Mouse (Mus musculus) CH12.LX (cell line): ENCODE data around the gene Hcn4. TPM values are rescaled to one million over a fixed set of nuclear protein-coding genes. Genes with fewer than 3 reads are reported as not detected.

Experiments used
- DNase-seq: peaks from one replicate; pipeline ENCODE4 v3.0.0-alpha.2; 2013; ENCODE audit errors: extremely low read depth
- H3K27ac ChIP-seq: 2 replicates; pipeline ENCODE4 v1.5.1; 2012; ENCODE audit warnings: low read depth, mild to moderate bottlenecking, control low read depth, moderate library complexity; ENCODE audit not compliant: insufficient read depth
- H3K27me3 ChIP-seq: replicated peaks from 2 replicates; pipeline ENCODE3; 2012; ENCODE audit warnings: inconsistent platforms
- H3K36me3 ChIP-seq, 2 experiments: replicated peaks in 1 of 2; 2 replicates each; pipeline versions ENCODE3 to v1.6.1; 2012; ENCODE audit warnings: inconsistent platforms in 1 of 2, low read length in 1 of 2, mild to moderate bottlenecking in 1 of 2, mixed read lengths in 1 of 2, moderate library complexity in 1 of 2; ENCODE audit not compliant: control insufficient read depth in 1 of 2, insufficient read depth in 1 of 2
- H3K4me1 ChIP-seq, 2 experiments: 2 replicates each; pipeline ENCODE4 v1.6.1; 2012; ENCODE audit warnings: inconsistent platforms in 1 of 2, moderate library complexity in 1 of 2; ENCODE audit not compliant: insufficient read depth in 2 of 2, control insufficient read depth in 1 of 2
- H3K4me2 ChIP-seq: 2 replicates; pipeline ENCODE4 v1.6.1; 2012; ENCODE audit warnings: low read depth, mild to moderate bottlenecking, control low read depth; ENCODE audit not compliant: poor library complexity, insufficient read depth, severe bottlenecking
- H3K4me3 ChIP-seq, 3 experiments: fragments of 150-350 bp in 1 of 3; sonication (generic) in 1 of 3; replicated peaks in 1 of 3; 2 replicates each; pipeline versions ENCODE3 to v1.5.1; 2011 to 2012; ENCODE audit warnings: low read depth in 2 of 3, low read length in 2 of 3, mild to moderate bottlenecking in 2 of 3, moderate library complexity in 2 of 3, control low read depth in 1 of 3, improper control_type of control experiment in 1 of 3, inconsistent platforms in 1 of 3, mixed read lengths in 1 of 3; ENCODE audit not compliant: poor library complexity in 1 of 3
- H3K79me2 ChIP-seq: replicated peaks from 2 replicates; pipeline ENCODE4 v1.6.1; 2012; ENCODE audit warnings: mild to moderate bottlenecking, moderate library complexity; ENCODE audit not compliant: control insufficient read depth, poor library complexity, insufficient read depth, severe bottlenecking; ENCODE audit errors: extremely low read depth
- H3K9ac ChIP-seq: 2 replicates; pipeline ENCODE4 v1.6.1; 2012; ENCODE audit warnings: low read depth, mild to moderate bottlenecking, control low read depth, moderate library complexity; ENCODE audit not compliant: insufficient read depth
- H3K9me3 ChIP-seq: replicated peaks from 2 replicates; pipeline ENCODE3; 2012; ENCODE audit warnings: low read length, inconsistent platforms, mixed read lengths
- BHLHE40 ChIP-seq: IDR thresholded peaks from 2 replicates; pipeline ENCODE4 v1.6.1; 2011; ENCODE audit warnings: mild to moderate bottlenecking, low read depth, low read length, improper control_type of control experiment
- CHD2 ChIP-seq: IDR thresholded peaks from 2 replicates; pipeline ENCODE4 v1.6.1; 2011; ENCODE audit warnings: low read length, improper control_type of control experiment
- CTCF ChIP-seq, 2 experiments: IDR thresholded peaks in 1 of 2; conservative IDR thresholded peaks in 1 of 2; 2 replicates each; pipeline ENCODE4 v1.5.1; 2011 to 2012; ENCODE audit warnings: low read depth in 2 of 2, low read length in 2 of 2, improper control_type of control experiment in 1 of 2, inconsistent platforms in 1 of 2, mild to moderate bottlenecking in 1 of 2, moderate library complexity in 1 of 2
- ELF1 ChIP-seq: IDR thresholded peaks from 2 replicates; pipeline ENCODE4 v1.6.1; 2014; ENCODE audit warnings: low read depth, mild to moderate bottlenecking, inconsistent platforms, low read length, improper control_type of control experiment
- JUN ChIP-seq: IDR thresholded peaks from 2 replicates; pipeline ENCODE4 v1.6.1; 2011; ENCODE audit warnings: low read depth, mild to moderate bottlenecking, low read length, improper control_type of control experiment, moderate library complexity; ENCODE audit not compliant: insufficient read depth
- KAT2A ChIP-seq: IDR thresholded peaks from 2 replicates; pipeline ENCODE4 v1.6.1; 2012; ENCODE audit warnings: low read length, improper control_type of control experiment, inconsistent platforms; ENCODE audit not compliant: insufficient replicate concordance
- MAX ChIP-seq: IDR thresholded peaks from 2 replicates; pipeline ENCODE4 v1.6.1; 2011; ENCODE audit warnings: low read length, improper control_type of control experiment
- MYC ChIP-seq: IDR thresholded peaks from 2 replicates; pipeline ENCODE4 v1.6.1; 2011; ENCODE audit warnings: low read depth, mild to moderate bottlenecking, improper control_type of control experiment, low read length
- NRF1 ChIP-seq: IDR thresholded peaks from 2 replicates; pipeline ENCODE4 v1.6.1; 2014; ENCODE audit warnings: low read depth, mild to moderate bottlenecking, inconsistent platforms, low read length, improper control_type of control experiment, moderate library complexity
- POLR2AphosphoS2 ChIP-seq: IDR thresholded peaks from 2 replicates; pipeline ENCODE4 v1.6.1; 2011; ENCODE audit warnings: low read depth, low read length, improper control_type of control experiment
- SIN3A ChIP-seq: IDR thresholded peaks from 2 replicates; pipeline ENCODE4 v1.6.1; 2012; ENCODE audit warnings: low read length, improper control_type of control experiment, inconsistent platforms
- TBP ChIP-seq: conservative IDR thresholded peaks from 2 replicates; pipeline ENCODE4 v1.6.1; 2011; ENCODE audit warnings: low read depth, low read length, improper control_type of control experiment
- USF2 ChIP-seq: conservative IDR thresholded peaks from 2 replicates; pipeline ENCODE4 v1.6.1; 2011; ENCODE audit warnings: low read depth, low read length, improper control_type of control experiment
- ZC3H11A ChIP-seq: IDR thresholded peaks from 2 replicates; pipeline ENCODE4 v1.6.1; 2012; ENCODE audit warnings: low read depth, mild to moderate bottlenecking, inconsistent platforms, low read length, improper control_type of control experiment
- ZMIZ1 ChIP-seq: IDR thresholded peaks from 2 replicates; pipeline ENCODE4 v1.6.1; 2012; ENCODE audit warnings: low read depth, mild to moderate bottlenecking, inconsistent platforms, low read length, improper control_type of control experiment
- ZNF384 ChIP-seq: IDR thresholded peaks from 2 replicates; pipeline ENCODE4 v1.6.1; 2012; ENCODE audit warnings: low read depth, low read length, improper control_type of control experiment, inconsistent platforms
- dilution Hi-C: fragments of 300-500 bp; cut with MboI; formaldehyde crosslinking; loops from 2 replicates; pipeline ENCODE4 v1.14.3; 2020; ENCODE audit warnings: low sequenced_read_pairs; ENCODE audit not compliant: extremely low pct_unique_long_range_greater_than_20kb, extremely low pct_ligation_motif_present
- in situ Hi-C: fragments of 300-500 bp; cut with MboI; formaldehyde crosslinking; loops from 3 replicates; pipeline ENCODE4 v1.14.3; 2019; ENCODE audit warnings: low sequenced_read_pairs, low pct_ligation_motif_present, low pct_unique_long_range_greater_than_20kb, mixed read lengths
- polyA plus RNA-seq: library from polyadenylated mRNA; unstranded; fragments of >175 nt; gene quantifications from 2 replicates; pipeline ENCODE4 v1.2.1, GENCODE M21; 2012; ENCODE audit warnings: low read depth; ENCODE audit not compliant: insufficient read length
- total RNA-seq, 2 experiments: library from RNA; depleted of rRNA; stranded (reverse); fragments of 300-350 nt in 1 of 2; fragments of >200 nt in 1 of 2; gene quantifications; 2 replicates each; pipeline ENCODE4 v1.2.3; 2012 to 2014

The Hcn4 gene
- total and polyA plus RNA-seq, 3 experiments = 0.04 TPM; not detected in 2

DNA sequence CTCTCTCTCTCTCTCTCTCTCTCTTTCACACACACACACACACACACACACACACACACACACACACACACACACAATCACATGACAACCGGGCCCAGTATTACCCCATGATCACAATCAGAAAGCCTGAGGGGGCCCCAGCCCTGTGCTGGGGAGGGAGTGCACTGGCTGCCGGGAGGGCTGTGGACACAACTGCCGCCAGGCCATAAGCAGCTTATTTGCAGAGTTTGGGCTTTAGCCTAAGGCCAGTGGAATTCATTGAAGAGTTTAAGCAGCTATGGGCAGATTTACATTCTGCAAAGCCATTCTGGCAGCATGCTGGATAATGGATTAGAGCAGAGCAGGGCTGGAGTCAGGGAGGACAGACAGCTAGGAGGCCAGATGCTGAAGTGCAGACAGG is 12.0 kb upstream of the Hcn4 start:
- H3K79me2 ChIP-seq = no peaks in the 10 kb centered on the region
- in situ Hi-C loops = no loop called here
- H3K4me1 ChIP-seq = peaks cover 0 to 22% of the 10 kb centered on the region in 2 experiments; a peak in 3 of 4 replicates
- H3K27ac ChIP-seq = no peak overlapping the region
- H3K36me3 ChIP-seq = no peaks in the 10 kb centered on the region
- DNase-seq = no peak
- dilution Hi-C loops = no loop called here
- no peaks in the 10 kb centered on the region for H3K27me3 ChIP-seq
- H3K4me3 ChIP-seq = no peak overlapping the region
- H3K9ac ChIP-seq = no peak overlapping the region
- H3K9me3 ChIP-seq = no peaks in the 10 kb centered on the region
- TF ChIP-seq ELF1 (no peak), SIN3A (no peak), POLR2AphosphoS2 (no peak), JUN (no peak), MAX (no peak)
- TF ChIP-seq, all 38 proteins: peak for 0
- H3K4me2 ChIP-seq = no peak overlapping the region

GRCm38 (mm10) chr9:58815552-58816260 is 7.5 kb upstream of the Hcn4 start:
- DNase-seq = no peak
- dilution Hi-C loops (no loop called here), in situ Hi-C loops (no loop called here)
- no peak overlapping the region for H3K27ac ChIP-seq
- H3K9me3 ChIP-seq = no peaks in the 10 kb centered on the region
- H3K4me3 ChIP-seq = no peak overlapping the region
- no peaks in the 10 kb centered on the region for H3K79me2 ChIP-seq
- TF ChIP-seq MYC (no peak), ZC3H11A (no peak), ZNF384 (no peak), ZMIZ1 (no peak), CHD2 (no peak), NRF1 (no peak), USF2 (no peak), KAT2A (no peak), CTCF (conservative IDR thresholded peaks at IDR 0.05 in 1 of 2, IDR thresholded peaks at IDR 0.05 in 1 of 2; ENCODE audit: low read depth in 2 of 2, low read length in 2 of 2) (peak in 1 of 2 experiments; percentile 11; a peak in 1 of 4 replicates), TBP (no peak), BHLHE40 (peak; percentile 34)
- peaks cover 0 to 21% of the 10 kb centered on the region in 2 experiments; a peak in 3 of 4 replicates for H3K4me1 ChIP-seq
- no peak overlapping the region for H3K9ac ChIP-seq
- H3K36me3 ChIP-seq = no peaks in the 10 kb centered on the region
- H3K27me3 ChIP-seq = no peaks in the 10 kb centered on the region
- no peak overlapping the region for H3K4me2 ChIP-seq
